Mouse (Mus musculus) naive thymus-derived CD4-positive, alpha-beta T cell, adult 2 months (primary cell): ENCODE measurements around the gene Ackr2.

ENCODE experiments used
- DNase-seq: peaks from one replicate; pipeline ENCODE4 v3.0.0-alpha.2; 2011; ENCODE audit warnings: low read depth

The Ackr2 gene

GRCm38 (mm10) chr9:121919027-121919501, 20.9 kb downstream of the Ackr2 start:
- DNase-seq, result no peak

GRCm38 (mm10) chr9:121923443-121923842, 25.3 kb downstream of the Ackr2 start:
- DNase-seq, result no peak

GRCm38 (mm10) chr9:121923906-121924305, 25.8 kb downstream of the Ackr2 start:
- DNase-seq, result no peak

DNA sequence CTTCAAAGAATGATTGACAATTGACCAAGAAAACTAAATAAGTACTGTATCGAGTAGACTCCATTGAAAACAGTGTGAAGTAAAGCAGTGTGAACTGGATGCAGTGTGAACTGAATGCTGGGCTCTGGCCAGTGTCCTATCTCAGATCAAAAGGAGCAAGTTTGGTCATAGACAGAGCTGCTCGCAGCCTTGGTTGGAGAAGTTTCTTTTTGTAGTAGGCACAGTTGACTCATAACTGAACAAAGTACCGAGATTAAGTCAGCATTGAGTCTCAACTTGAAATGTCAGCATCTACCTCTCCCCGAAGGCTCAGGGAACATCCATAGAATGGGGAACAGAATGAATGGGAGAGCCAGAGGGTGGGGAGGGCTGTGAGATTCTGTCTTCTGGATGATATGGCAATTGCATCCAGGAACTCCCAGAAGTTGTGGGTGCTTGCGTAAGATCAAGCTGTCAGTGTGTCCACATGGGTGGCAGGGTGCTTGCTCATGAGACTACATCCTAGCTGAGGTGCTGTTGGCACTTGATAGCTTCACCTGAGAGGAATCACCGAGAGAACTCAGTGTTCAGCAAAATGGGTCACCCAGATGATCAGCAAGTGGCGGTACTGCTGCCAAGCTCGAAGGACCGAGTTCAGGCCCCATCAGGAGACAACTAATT, 26.9 kb downstream of the Ackr2 start:
- DNase-seq, result no peak

DNA sequence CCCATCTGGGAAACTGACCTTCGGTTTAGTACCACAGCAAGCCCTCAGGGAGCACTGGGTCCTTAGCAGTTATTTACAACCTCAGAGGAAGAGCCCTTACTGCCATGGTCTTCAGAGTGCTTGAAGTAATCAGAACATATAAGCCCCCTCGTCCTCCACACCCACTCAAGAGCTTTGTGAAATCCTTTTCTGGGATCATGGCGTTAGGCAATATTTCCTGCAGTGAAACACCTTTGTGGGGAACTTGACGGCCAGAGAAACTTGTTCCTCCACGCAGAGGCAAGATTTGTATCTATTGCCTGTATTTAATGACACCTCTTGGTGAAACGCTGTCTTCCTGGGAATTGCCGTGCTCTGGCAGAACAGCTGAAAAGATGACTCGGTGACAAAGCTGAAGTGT, 27.8 kb downstream of the Ackr2 start:
- DNase-seq, result no peak

- DNase-seq, result peak; percentile 58
These were observed 28.7 kb downstream of the Ackr2 start for GRCm38 (mm10) chr9:121926634-121927405.

DNA sequence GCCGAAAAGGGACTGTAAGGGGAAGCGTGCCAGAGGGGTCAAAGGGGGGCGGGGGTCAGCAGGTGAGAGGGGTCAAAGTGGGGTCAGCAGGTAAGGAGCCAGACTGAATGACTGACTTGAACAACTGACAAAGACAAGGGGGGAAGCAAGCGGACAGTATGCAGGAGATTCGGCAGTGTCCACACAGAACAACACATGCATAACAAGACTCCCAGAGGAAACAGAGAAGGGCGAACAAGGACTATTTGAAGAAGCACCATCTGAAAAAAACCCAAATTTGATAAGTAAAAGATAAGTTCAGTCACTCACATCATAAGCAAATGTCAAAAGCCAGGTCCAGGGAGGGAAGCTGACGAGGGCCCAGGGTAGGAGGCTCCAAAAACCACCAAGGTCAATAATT, 29.6 kb downstream of the Ackr2 start:
- peak; percentile 12 for DNase-seq

- DNase-seq, result peak; percentile 78
These were observed 30.3 kb downstream of the Ackr2 start for GRCm38 (mm10) chr9:121928498-121928897.

DNA sequence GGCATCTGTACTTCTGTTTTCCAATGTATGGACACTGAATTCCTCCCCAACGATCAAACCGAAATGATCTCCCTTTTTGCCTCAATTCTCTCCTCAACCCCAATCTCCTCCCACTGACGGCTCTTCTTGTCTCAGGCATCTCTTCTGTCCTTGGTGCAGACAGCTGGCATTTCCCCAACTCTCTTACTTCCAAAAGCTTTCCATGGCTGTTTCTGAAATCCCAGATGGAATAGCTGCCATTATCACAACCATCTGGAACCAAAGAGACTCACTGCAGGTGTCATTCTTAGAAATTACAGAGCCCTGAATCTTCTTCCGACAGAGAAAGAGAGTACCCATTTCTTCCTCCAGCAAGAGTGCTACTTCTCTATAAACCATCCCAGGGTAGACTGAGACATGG, 36.7 kb downstream of the Ackr2 start:
- no peak for DNase-seq

DNA sequence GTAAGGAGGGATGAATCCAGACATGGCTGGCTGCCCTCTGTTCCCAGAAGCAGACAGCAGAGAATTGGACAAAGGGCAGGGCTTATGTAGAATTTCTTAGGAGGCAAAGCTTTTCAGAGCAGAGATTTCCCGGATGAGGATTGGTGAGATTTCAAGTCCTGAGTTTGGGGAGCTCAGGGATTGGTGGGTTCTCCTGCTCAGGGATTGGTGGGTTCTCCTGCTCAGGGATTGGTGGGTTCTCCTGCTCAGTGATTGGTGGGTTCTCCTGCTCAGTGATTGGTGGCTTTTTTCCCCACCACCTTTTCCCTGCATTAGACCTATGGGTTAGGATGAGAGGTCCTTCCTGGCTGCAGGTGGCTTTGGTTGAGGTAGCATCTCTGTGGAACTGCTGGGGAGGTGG, 38.8 kb downstream of the Ackr2 start:
- no peak for DNase-seq

DNA sequence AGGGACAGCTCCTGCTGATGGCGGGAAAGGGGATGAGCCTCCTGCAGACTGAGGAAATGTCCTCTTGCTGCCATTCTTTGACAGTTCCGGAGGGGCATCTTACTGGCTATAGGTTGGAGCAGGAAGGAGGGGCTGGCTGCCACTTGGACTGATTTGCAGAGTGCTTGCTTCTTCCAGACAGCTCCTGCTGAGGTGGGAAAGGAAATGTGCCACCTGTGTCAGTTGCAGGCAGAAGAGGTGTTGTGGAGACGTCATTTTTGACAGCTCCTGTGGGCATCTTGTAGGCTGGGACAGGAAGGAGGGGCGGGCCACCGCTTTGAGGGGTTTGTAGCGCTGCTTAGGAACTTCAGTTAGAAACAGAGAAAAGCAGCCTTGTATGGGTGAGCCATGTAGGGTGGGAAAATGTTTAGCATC, 39.3 kb downstream of the Ackr2 start:
- peak; percentile 37 for DNase-seq

DNA sequence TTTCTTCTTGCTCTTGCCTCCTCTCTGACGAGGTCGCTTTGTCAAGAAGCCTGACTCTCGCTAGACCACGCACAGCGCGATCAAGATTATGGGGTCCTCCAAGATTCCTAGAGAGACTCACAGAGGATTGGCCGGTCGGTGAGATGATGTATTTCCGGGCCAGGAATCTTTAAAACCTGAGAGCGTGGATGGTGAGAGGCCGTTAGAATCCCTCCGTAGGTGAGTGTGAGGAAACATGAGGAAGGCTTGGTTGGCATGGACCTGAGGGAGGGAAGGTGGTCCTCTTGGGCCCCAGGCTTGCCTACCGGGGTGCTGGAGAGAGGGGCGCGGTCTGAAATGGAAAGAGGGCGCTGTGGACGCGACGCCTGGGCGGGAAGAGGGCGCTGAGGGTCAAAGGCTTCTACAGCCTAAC, 39.8 kb downstream of the Ackr2 start:
- DNase-seq, result no peak

DNA sequence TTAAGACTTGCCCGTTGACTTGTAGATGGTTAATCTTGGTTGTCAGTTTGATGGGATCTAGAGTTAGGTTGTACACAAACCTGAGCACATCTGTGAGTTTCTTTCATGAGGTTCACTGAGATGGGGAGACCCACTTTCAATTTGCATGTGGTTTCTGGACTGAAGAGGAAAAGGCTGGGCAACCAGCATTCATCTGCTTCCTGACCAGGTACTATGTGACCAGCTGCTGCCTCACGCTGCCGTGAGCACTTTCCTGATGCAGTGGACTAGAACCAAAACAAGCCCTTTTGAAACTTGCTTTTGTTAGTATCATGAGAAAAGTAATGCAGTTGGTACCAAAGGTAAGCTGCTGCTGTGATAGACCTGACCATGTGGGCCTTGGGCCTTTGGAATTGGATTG, 44.9 kb downstream of the Ackr2 start:
- DNase-seq, result no peak

- DNase-seq, result no peak
These were observed 45.5 kb downstream of the Ackr2 start for GRCm38 (mm10) chr9:121943628-121944027.

- DNase-seq, result no peak
These were observed 49.6 kb downstream of the Ackr2 start for GRCm38 (mm10) chr9:121947784-121948183.

DNA sequence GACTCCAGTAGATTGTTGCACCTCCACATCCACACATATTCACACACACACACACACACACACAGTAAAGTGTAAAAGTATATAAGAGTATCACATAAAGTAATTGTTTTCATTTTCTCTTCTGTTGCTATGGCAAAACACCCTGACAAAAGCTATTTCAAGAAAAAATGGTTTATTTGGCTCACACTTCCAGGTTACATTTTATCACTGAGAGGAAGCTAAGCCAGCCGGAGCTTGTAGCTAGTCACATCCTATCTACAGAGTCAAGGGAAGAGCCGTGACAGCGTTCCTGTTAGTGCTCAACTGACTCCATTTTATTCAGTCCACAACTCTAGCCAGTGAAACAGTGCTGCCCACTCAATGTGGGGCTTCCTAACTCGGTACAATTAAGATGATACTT, 50.3 kb downstream of the Ackr2 start:
- no peak for DNase-seq

GRCm38 (mm10) chr9:121950418-121951113, 52.4 kb downstream of the Ackr2 start, which contains the start of gene Fam198a:
TSS of gene Fam198a (plus strand) at chr9:121950988.
- no peak for DNase-seq

GRCm38 (mm10) chr9:121951114-121951423, 52.9 kb downstream of the Ackr2 start:
- no peak for DNase-seq

DNA sequence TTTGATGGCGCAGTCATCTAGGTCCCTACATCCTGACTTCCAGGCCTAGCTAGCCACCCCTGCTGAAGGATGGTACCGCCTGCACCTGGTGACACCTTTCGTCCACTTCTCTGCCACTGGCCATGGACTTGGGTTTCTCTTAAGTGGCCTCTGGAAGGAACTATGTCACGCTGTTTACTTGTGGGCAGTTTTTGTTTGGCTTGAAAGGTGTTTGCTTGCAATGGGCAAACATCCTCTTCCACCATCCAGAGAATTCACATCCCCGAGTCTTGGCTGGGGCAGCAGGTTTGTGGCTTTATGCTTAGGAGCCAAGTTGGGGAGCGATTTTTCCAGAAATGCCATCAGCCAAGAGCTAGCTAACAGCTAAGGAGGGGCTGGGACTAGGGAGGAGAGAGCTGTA, 54.4 kb downstream of the Ackr2 start:
- DNase-seq, result no peak

DNA sequence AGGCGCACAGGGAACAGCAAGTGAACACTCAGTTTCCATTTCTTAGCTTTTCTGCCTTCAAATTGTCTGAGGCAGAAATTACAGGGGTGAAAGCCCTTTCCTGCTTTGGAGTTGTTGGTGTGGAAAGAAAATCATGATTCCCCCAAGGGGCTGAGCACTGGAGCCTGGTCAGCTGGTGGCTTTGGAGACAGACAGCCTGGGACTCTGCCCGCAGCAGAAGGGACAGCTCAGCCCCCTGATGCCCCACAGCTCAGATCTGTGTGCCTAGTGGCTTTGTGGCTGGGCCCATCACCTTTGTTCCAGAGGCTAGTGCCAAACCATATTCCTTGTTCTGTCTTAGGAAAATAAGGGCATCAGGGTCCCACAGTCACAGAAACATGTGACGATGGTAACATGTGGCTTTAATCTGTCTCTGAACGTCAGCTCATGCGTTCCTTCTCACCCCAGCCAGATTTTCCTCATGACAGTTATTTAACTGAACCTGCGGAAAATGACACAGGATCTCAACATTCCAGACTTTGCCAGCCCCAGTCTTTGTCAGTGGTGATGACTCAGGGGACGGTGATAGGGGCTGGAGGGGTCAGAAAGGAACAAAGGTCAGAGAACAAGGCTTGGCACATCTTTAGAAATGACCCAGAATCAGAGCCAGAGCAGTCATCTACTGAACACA, 61.9 kb downstream of the Ackr2 start:
- DNase-seq, result no peak
